Mouse (Mus musculus) spleen, adult 2 months (tissue): ENCODE measurements around the gene Atp11c. TPM values are rescaled to one million over a fixed set of nuclear protein-coding genes. Genes with fewer than 3 reads are reported as not detected.

Experiments
- DNase-seq, 2 experiments: peaks; one replicate each; pipeline versions ENCODE4 v3.0.0 to v3.0.0-alpha.2; 2012 to 2021; ENCODE audit warnings: low spot score in 2 of 2, low read depth in 1 of 2
- H3K27ac ChIP-seq: fragments of 200-500 bp; 2 replicates; pipeline ENCODE4 v1.5.1; 2012; ENCODE audit warnings: low read length, inconsistent platforms; ENCODE audit not compliant: insufficient read depth
- H3K27me3 ChIP-seq: fragments of 200-500 bp; 2 replicates; pipeline ENCODE4 v1.6.1; 2012; ENCODE audit warnings: mild to moderate bottlenecking, moderate library complexity, low read length, inconsistent platforms; ENCODE audit not compliant: control insufficient read depth, insufficient read depth
- H3K36me3 ChIP-seq: fragments of 200-500 bp; 2 replicates; pipeline ENCODE4 v1.6.1; 2012; ENCODE audit warnings: mild to moderate bottlenecking, low read length, inconsistent platforms; ENCODE audit not compliant: control insufficient read depth, insufficient read depth
- H3K4me1 ChIP-seq: fragments of 200-500 bp; 2 replicates; pipeline ENCODE4 v1.6.1; 2011; ENCODE audit warnings: inconsistent platforms; ENCODE audit not compliant: control insufficient read depth, insufficient read depth, insufficient read length
- H3K4me3 ChIP-seq: fragments of 200-500 bp; 2 replicates; pipeline ENCODE4 v1.5.1; 2011; ENCODE audit warnings: mild to moderate bottlenecking, inconsistent platforms; ENCODE audit not compliant: insufficient read depth, insufficient read length; ENCODE audit errors: extremely low read depth
- CTCF ChIP-seq: fragments of 200-500 bp; IDR thresholded peaks from 2 replicates; pipeline ENCODE4 v1.5.1; 2011; ENCODE audit warnings: mild to moderate bottlenecking, inconsistent platforms; ENCODE audit not compliant: insufficient read depth, insufficient read length, insufficient replicate concordance; ENCODE audit errors: extremely low read depth
- POLR2A ChIP-seq: fragments of 200-500 bp; IDR thresholded peaks from 2 replicates; pipeline ENCODE4 v1.6.1; 2011; ENCODE audit warnings: low read depth, low read length, inconsistent platforms
- WGBS: fragments of 180-500 bp; shearing (Covaris S2); methylation state at CpG from one replicate; pipeline ENCODE4 v1.1.7; 2018; 5-methylcytosine and 5-hydroxymethylcytosine counted together
- polyA plus RNA-seq: library from polyadenylated mRNA; depleted of rRNA; stranded (reverse); fragments of >200 nt; gene quantifications from 2 replicates; pipeline ENCODE4 v1.2.3, GENCODE M21; 2012

Atp11c gene
- polyA plus RNA-seq, 1 experiment = 3.2 TPM

GRCm38 (mm10) chrX:60545906-60546305, 46.6 kb downstream of the Atp11c start:
- Histone ChIP-seq H3K4me1 (no peaks in the 10 kb centered on the region), H3K27ac (no peak overlapping the region), H3K4me3 (no peak overlapping the region), H3K36me3 (no peaks in the 10 kb centered on the region), H3K27me3 (no peaks in the 10 kb centered on the region; the same call in 1 of the 2 replicates)
- DNase-seq = no peak
- 61% methylated on average over 3 of the region's 3 CpGs for WGBS
- no peak for TF ChIP-seq POLR2A
- TF ChIP-seq CTCF = no peak

- WGBS = 50% methylated on average over 1 of the region's 1 CpGs
- H3K27me3 ChIP-seq = no peaks in the 10 kb centered on the region; the same call in 1 of the 2 replicates
- H3K27ac ChIP-seq = no peak overlapping the region
- no peaks in the 10 kb centered on the region for H3K36me3 ChIP-seq
- no peak overlapping the region for H3K4me3 ChIP-seq
- TF ChIP-seq CTCF (no peak), POLR2A (no peak)
- H3K4me1 ChIP-seq = no peaks in the 10 kb centered on the region
- DNase-seq = no peak
These were observed 47.1 kb downstream of the Atp11c start for GRCm38 (mm10) chrX:60545444-60545843.

GRCm38 (mm10) chrX:60544098-60544497, 48.4 kb downstream of the Atp11c start:
- H3K36me3 ChIP-seq = no peaks in the 10 kb centered on the region
- no peaks in the 10 kb centered on the region; the same call in 1 of the 2 replicates for H3K27me3 ChIP-seq
- DNase-seq = no peak
- 61% methylated on average over 4 of the region's 4 CpGs for WGBS
- H3K4me1 ChIP-seq = no peaks in the 10 kb centered on the region
- no peak overlapping the region for H3K27ac ChIP-seq
- no peak overlapping the region for H3K4me3 ChIP-seq
- no peak for TF ChIP-seq CTCF

- no peaks in the 10 kb centered on the region; the same call in 1 of the 2 replicates for H3K27me3 ChIP-seq
- no peak for DNase-seq
- H3K4me1 ChIP-seq = no peaks in the 10 kb centered on the region
- TF ChIP-seq CTCF (no peak), POLR2A (no peak)
- no peak overlapping the region for H3K27ac ChIP-seq
- WGBS = 61% methylated on average over 1 of the region's 1 CpGs
- no peak overlapping the region for H3K4me3 ChIP-seq
- H3K36me3 ChIP-seq = no peaks in the 10 kb centered on the region
These were observed 49.6 kb downstream of the Atp11c start for GRCm38 (mm10) chrX:60542901-60543300.

- no peak within 1 kb of the TSS for H3K4me3 ChIP-seq
These were observed 53.3 kb downstream of the Atp11c start, which contains the start of gene Gm7073 for GRCm38 (mm10) chrX:60539149-60539548. Gene Gm7073, minus strand, starts transcription at chrX:60539249.

GRCm38 (mm10) chrX:60503995-60504394, 88.5 kb downstream of the Atp11c start:
- no peaks in the 10 kb centered on the region for H3K4me1 ChIP-seq
- no peaks in the 10 kb centered on the region for H3K27me3 ChIP-seq
- TF ChIP-seq CTCF (no peak), POLR2A (no peak)
- no peak for DNase-seq
- H3K36me3 ChIP-seq = no peaks in the 10 kb centered on the region
- H3K4me3 ChIP-seq = no peak overlapping the region
- H3K27ac ChIP-seq = no peak overlapping the region

More at GRCm38 (mm10) chrX:60539149-60539548, 53.3 kb downstream of the Atp11c start, which contains the start of gene Gm7073:
- H3K27ac ChIP-seq = no peak within 1 kb of the TSS
- no peak for TF ChIP-seq CTCF
- no peak for TF ChIP-seq POLR2A
- no peaks in the 10 kb centered on the region for H3K27me3 ChIP-seq
- no peaks in the 10 kb centered on the region for H3K4me1 ChIP-seq
- H3K36me3 ChIP-seq = no peaks in the 10 kb centered on the region
- DNase-seq = no peak

- Histone ChIP-seq H3K27ac (no peak overlapping the region), H3K36me3 (no peaks in the 10 kb centered on the region), H3K4me3 (no peak overlapping the region), H3K27me3 (no peaks in the 10 kb centered on the region), H3K4me1 (no peaks in the 10 kb centered on the region)
- no peak for DNase-seq
- TF ChIP-seq POLR2A = no peak
- no peak for TF ChIP-seq CTCF
- 81% methylated on average over 1 of the region's 1 CpGs for WGBS
These were observed 94.7 kb downstream of the Atp11c start for GRCm38 (mm10) chrX:60497750-60498149.

- no peaks in the 10 kb centered on the region for H3K4me1 ChIP-seq
- H3K27me3 ChIP-seq = no peaks in the 10 kb centered on the region
- no peak overlapping the region for H3K27ac ChIP-seq
- TF ChIP-seq POLR2A (no peak), CTCF (no peak)
- H3K4me3 ChIP-seq = no peak overlapping the region
- no peaks in the 10 kb centered on the region for H3K36me3 ChIP-seq
- DNase-seq = no peak
These were observed 97.2 kb downstream of the Atp11c start for GRCm38 (mm10) chrX:60495308-60495707.
